Mouse (Mus musculus): ENCODE results near the gene Psmd13. TPM values are rescaled to one million over a fixed set of nuclear protein-coding genes. Genes with fewer than 3 reads are reported as not detected.
"Not testable (repeated sequence)": the region's sequence is repeated elsewhere in the genome, so short reads cannot be mapped to it uniquely, and the experiment has no call there.

Psmd13 gene
- polyA plus RNA-seq, 1 experiment = 110 TPM

- no peak overlapping the region for H3K27ac ChIP-seq (replicated peaks; ENCODE audit: low read depth, low read length)
- no peak overlapping the region for H3K4me3 ChIP-seq (ENCODE audit: insufficient read depth, low read depth, low read length)
- H3K4me1 ChIP-seq (ENCODE audit: control insufficient read depth, insufficient read depth, insufficient read length, low read length) = peaks cover 6% of the 10 kb centered on the region; the same call in 1 of the 2 replicates
These were observed 2.4 kb upstream of the Psmd13 start for GRCm38 (mm10) chr7:140879355-140879754.

GRCm38 (mm10) chr7:140880419-140880818, 1.3 kb upstream of the Psmd13 start:
- Histone ChIP-seq H3K4me1 (ENCODE audit: control insufficient read depth, insufficient read depth, insufficient read length, low read length) (peaks cover 6% of the 10 kb centered on the region; the same call in 1 of the 2 replicates), H3K27ac (replicated peaks; ENCODE audit: low read depth, low read length) (peak overlapping the region; percentile 60; the same call in 1 of the 2 replicates), H3K4me3 (ENCODE audit: insufficient read depth, low read depth, low read length) (peak overlapping the region; percentile 65)

GRCm38 (mm10) chr7:140880865-140881515, 778 bp upstream of the Psmd13 start:
- H3K27ac ChIP-seq (replicated peaks; ENCODE audit: low read depth, low read length) = peak overlapping the region; percentile 67
- peak overlapping the region; percentile 65 for H3K4me3 ChIP-seq (ENCODE audit: insufficient read depth, low read depth, low read length)
- peaks cover 6% of the 10 kb centered on the region; the same call in 1 of the 2 replicates for H3K4me1 ChIP-seq (ENCODE audit: control insufficient read depth, insufficient read depth, insufficient read length, low read length)

- H3K27ac ChIP-seq (replicated peaks; ENCODE audit: low read depth, low read length) = peak overlapping the region; percentile 21; the same call in 1 of the 2 replicates
- peaks cover 6% of the 10 kb centered on the region; the same call in 1 of the 2 replicates for H3K4me1 ChIP-seq (ENCODE audit: control insufficient read depth, insufficient read depth, insufficient read length, low read length)
- peak overlapping the region; percentile 65 for H3K4me3 ChIP-seq (ENCODE audit: insufficient read depth, low read depth, low read length)
These were observed 668 bp downstream of the Psmd13 start for GRCm38 (mm10) chr7:140882469-140882803.

GRCm38 (mm10) chr7:140890636-140891035, 8.9 kb downstream of the Psmd13 start:
- H3K27ac ChIP-seq (replicated peaks; ENCODE audit: low read depth, low read length); H3K4me3 ChIP-seq (ENCODE audit: insufficient read depth, low read depth, low read length); H3K4me1 ChIP-seq (ENCODE audit: control insufficient read depth, insufficient read depth, insufficient read length, low read length): not testable (repeated sequence)

- no peaks in the 10 kb centered on the region for H3K4me1 ChIP-seq (ENCODE audit: control insufficient read depth, insufficient read depth, insufficient read length, low read length)
- no peak overlapping the region for H3K27ac ChIP-seq (replicated peaks; ENCODE audit: low read depth, low read length)
- H3K4me3 ChIP-seq (ENCODE audit: insufficient read depth, low read depth, low read length) = no peak overlapping the region
These were observed 12.3 kb downstream of the Psmd13 start for GRCm38 (mm10) chr7:140894031-140894430.

GRCm38 (mm10) chr7:140894611-140895010, 12.8 kb downstream of the Psmd13 start:
- no peak overlapping the region for H3K27ac ChIP-seq (replicated peaks; ENCODE audit: low read depth, low read length)
- H3K4me1 ChIP-seq (ENCODE audit: control insufficient read depth, insufficient read depth, insufficient read length, low read length) = no peaks in the 10 kb centered on the region
- no peak overlapping the region for H3K4me3 ChIP-seq (ENCODE audit: insufficient read depth, low read depth, low read length)

- Histone ChIP-seq H3K4me1 (ENCODE audit: control insufficient read depth, insufficient read depth, insufficient read length, low read length) (peaks cover 13% of the 10 kb centered on the region), H3K4me3 (ENCODE audit: insufficient read depth, low read depth, low read length) (0 out of 2 replicates have a peak overlapping the region, but pooled peaks have one; percentile 70), H3K27ac (replicated peaks; ENCODE audit: low read depth, low read length) (peak overlapping the region; percentile 8; the same call in 1 of the 2 replicates)
These were observed 16.1 kb downstream of the Psmd13 start for GRCm38 (mm10) chr7:140897863-140898262.

- H3K27ac ChIP-seq (replicated peaks; ENCODE audit: low read depth, low read length) = peak overlapping the region; percentile 93
- H3K4me1 ChIP-seq (ENCODE audit: control insufficient read depth, insufficient read depth, insufficient read length, low read length) = peaks cover 13% of the 10 kb centered on the region
- peak overlapping the region; percentile 70 for H3K4me3 ChIP-seq (ENCODE audit: insufficient read depth, low read depth, low read length)
These were observed 17.4 kb downstream of the Psmd13 start for GRCm38 (mm10) chr7:140899121-140899520.

GRCm38 (mm10) chr7:140900220-140900619, 18.5 kb downstream of the Psmd13 start, which contains the start of gene Cox8b:
Gene Cox8b, minus strand, starts transcription at chr7:140900446.
- H3K4me1 ChIP-seq (ENCODE audit: control insufficient read depth, insufficient read depth, insufficient read length, low read length) = peaks cover 13% of the 10 kb centered on the region
- H3K27ac ChIP-seq (replicated peaks; ENCODE audit: low read depth, low read length) = peak within 1 kb of the TSS; percentile 93
- peak within 1 kb of the TSS; percentile 70 for H3K4me3 ChIP-seq (ENCODE audit: insufficient read depth, low read depth, low read length)

- peak overlapping the region; percentile 98 for H3K27ac ChIP-seq (replicated peaks; ENCODE audit: low read depth, low read length)
- H3K4me3 ChIP-seq (ENCODE audit: insufficient read depth, low read depth, low read length) = 0 out of 2 replicates have a peak overlapping the region, but pooled peaks have one; percentile 19
- peaks cover 13% of the 10 kb centered on the region for H3K4me1 ChIP-seq (ENCODE audit: control insufficient read depth, insufficient read depth, insufficient read length, low read length)
These were observed 20.5 kb downstream of the Psmd13 start for GRCm38 (mm10) chr7:140902036-140902875.

- H3K4me3 ChIP-seq (ENCODE audit: insufficient read depth, low read depth, low read length) = no peak overlapping the region
- H3K27ac ChIP-seq (replicated peaks; ENCODE audit: low read depth, low read length) = peak overlapping the region; percentile 98
- peaks cover 13% of the 10 kb centered on the region for H3K4me1 ChIP-seq (ENCODE audit: control insufficient read depth, insufficient read depth, insufficient read length, low read length)
These were observed 21.4 kb downstream of the Psmd13 start for GRCm38 (mm10) chr7:140903212-140903611.

GRCm38 (mm10) chr7:140905642-140906081, 23.9 kb downstream of the Psmd13 start:
- Histone ChIP-seq H3K4me3 (ENCODE audit: insufficient read depth, low read depth, low read length) (no peak overlapping the region), H3K4me1 (ENCODE audit: control insufficient read depth, insufficient read depth, insufficient read length, low read length) (peaks cover 11% of the 10 kb centered on the region), H3K27ac (replicated peaks; ENCODE audit: low read depth, low read length) (no peak overlapping the region)

- no peaks in the 10 kb centered on the region for H3K4me1 ChIP-seq (ENCODE audit: control insufficient read depth, insufficient read depth, insufficient read length, low read length)
- H3K4me3 ChIP-seq (ENCODE audit: insufficient read depth, low read depth, low read length) = no peak overlapping the region
- H3K27ac ChIP-seq (replicated peaks; ENCODE audit: low read depth, low read length) = no peak overlapping the region
These were observed 25.4 kb downstream of the Psmd13 start for GRCm38 (mm10) chr7:140907131-140907530.

- H3K4me1 ChIP-seq (ENCODE audit: control insufficient read depth, insufficient read depth, insufficient read length, low read length) = no peaks in the 10 kb centered on the region
These were observed 25.9 kb downstream of the Psmd13 start for GRCm38 (mm10) chr7:140907697-140908096.

More at GRCm38 (mm10) chr7:140907697-140908096, 25.9 kb downstream of the Psmd13 start:
- H3K27ac ChIP-seq (replicated peaks; ENCODE audit: low read depth, low read length) = no peak overlapping the region
- no peak overlapping the region for H3K4me3 ChIP-seq (ENCODE audit: insufficient read depth, low read depth, low read length)

All from brown adipose tissue, adult 24 weeks (tissue).